Mouse (Mus musculus): ENCODE measurements around the gene Nfia.

GRCm38 (mm10) chr4:98089985-98090384 is 317.5 kb downstream of the Nfia start:
- TF ChIP-seq POLR2A (IDR thresholded peaks at IDR 0.05; ENCODE audit: insufficient read depth, low read depth, low read length) (no peak), CTCF (IDR thresholded peaks at IDR 0.05; ENCODE audit: insufficient read depth, low read depth, low read length) (no peak)
